Mouse (Mus musculus) ES-E14 (cell line): ENCODE measurements around the gene Pdcl3.

Experiments used
- HCFC1 ChIP-seq: IDR thresholded peaks from 2 replicates; pipeline ENCODE4 v1.6.1; 2012; ENCODE audit warnings: low read length, inconsistent platforms, borderline replicate concordance; ENCODE audit not compliant: insufficient read depth
- MAFK ChIP-seq: IDR thresholded peaks from 2 replicates; pipeline ENCODE4 v1.6.1; 2014; ENCODE audit warnings: mild to moderate bottlenecking, low read depth, low read length, inconsistent platforms; ENCODE audit not compliant: insufficient read depth
- ZC3H11A ChIP-seq: IDR thresholded peaks from 2 replicates; pipeline ENCODE4 v1.6.1; 2012; ENCODE audit warnings: low read depth, mild to moderate bottlenecking, inconsistent platforms, low read length, borderline replicate concordance
- ZNF384 ChIP-seq: IDR thresholded peaks from 2 replicates; pipeline ENCODE4 v1.6.1; 2012; ENCODE audit warnings: low read depth, low read length, inconsistent platforms

DNA sequence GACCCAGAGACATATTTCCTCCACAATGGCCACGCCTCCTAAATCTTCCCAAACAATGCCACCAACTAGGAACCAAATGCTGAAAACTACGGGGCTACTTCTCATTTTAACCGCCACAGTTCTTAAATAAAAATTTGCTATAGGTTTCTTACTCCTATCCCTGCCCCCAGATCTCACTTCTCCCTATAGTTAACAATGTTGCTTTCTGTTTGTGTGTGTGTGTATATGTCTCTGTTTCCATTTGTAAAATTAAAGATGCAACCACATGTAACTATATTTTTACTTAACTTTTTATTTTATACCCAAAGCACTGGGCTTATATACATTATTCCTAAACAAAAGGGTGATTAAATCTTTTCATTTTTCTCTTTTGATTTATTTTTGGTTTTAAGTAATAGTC lies at the start of gene Pdcl3:
- TF ChIP-seq ZC3H11A (no peak), MAFK (no peak), HCFC1 (no peak), ZNF384 (no peak)
